Mouse (Mus musculus): Measurements from ENCODE around the gene Lrrc4b.

The Lrrc4b gene

GRCm38 (mm10) chr7:44435796-44436195 lies 7.0 kb downstream of the Lrrc4b start:
- in situ Hi-C loops (cut with MboI; ENCODE audit: low sequenced_read_pairs): no loop called here

GRCm38 (mm10) chr7:44436267-44436666 lies 7.4 kb downstream of the Lrrc4b start:
- in situ Hi-C loops (cut with MboI; ENCODE audit: low sequenced_read_pairs): no loop called here

- in situ Hi-C loops (cut with MboI; ENCODE audit: low sequenced_read_pairs): no loop called here
Measured at GRCm38 (mm10) chr7:44437188-44437587, 8.4 kb downstream of the Lrrc4b start.

GRCm38 (mm10) chr7:44437933-44438332 lies 9.1 kb downstream of the Lrrc4b start:
- in situ Hi-C loops (cut with MboI; ENCODE audit: low sequenced_read_pairs): no loop called here

GRCm38 (mm10) chr7:44439696-44440095 lies 10.9 kb downstream of the Lrrc4b start:
- in situ Hi-C loops (cut with MboI; ENCODE audit: low sequenced_read_pairs): no loop called here

- in situ Hi-C loops (cut with MboI; ENCODE audit: low sequenced_read_pairs): no loop called here
Measured at GRCm38 (mm10) chr7:44440479-44440878, 11.7 kb downstream of the Lrrc4b start.

- in situ Hi-C loops (cut with MboI; ENCODE audit: low sequenced_read_pairs): no loop called here
Measured at GRCm38 (mm10) chr7:44441180-44441579, 12.4 kb downstream of the Lrrc4b start.

GRCm38 (mm10) chr7:44441648-44442109 lies 12.9 kb downstream of the Lrrc4b start:
- in situ Hi-C loops (cut with MboI; ENCODE audit: low sequenced_read_pairs): no loop called here

- in situ Hi-C loops (cut with MboI; ENCODE audit: low sequenced_read_pairs): no loop called here
Measured at GRCm38 (mm10) chr7:44442407-44442821, 13.6 kb downstream of the Lrrc4b start.

GRCm38 (mm10) chr7:44443268-44444173 lies 14.7 kb downstream of the Lrrc4b start:
- in situ Hi-C loops (cut with MboI; ENCODE audit: low sequenced_read_pairs): no loop called here

- in situ Hi-C loops (cut with MboI; ENCODE audit: low sequenced_read_pairs): no loop called here
Measured at GRCm38 (mm10) chr7:44444886-44445527, 16.2 kb downstream of the Lrrc4b start.

GRCm38 (mm10) chr7:44445528-44445923 lies 16.7 kb downstream of the Lrrc4b start:
- in situ Hi-C loops (cut with MboI; ENCODE audit: low sequenced_read_pairs): no loop called here

- in situ Hi-C loops (cut with MboI; ENCODE audit: low sequenced_read_pairs): no loop called here
Measured at GRCm38 (mm10) chr7:44446070-44446855, 17.4 kb downstream of the Lrrc4b start.

- in situ Hi-C loops (cut with MboI; ENCODE audit: low sequenced_read_pairs): loop anchor here (25.0 kb wide), 1 partner anchor 191 kb away; the partner anchor contains the start of genes Acp4 and Gm15517
Measured at GRCm38 (mm10) chr7:44453256-44453655, 24.4 kb downstream of the Lrrc4b start.

- in situ Hi-C loops (cut with MboI; ENCODE audit: low sequenced_read_pairs): loop anchor here (25.0 kb wide), 1 partner anchor 194 kb away; the partner anchor contains the start of genes Acp4 and Gm15517
Measured at GRCm38 (mm10) chr7:44456302-44456701, 27.5 kb downstream of the Lrrc4b start.

GRCm38 (mm10) chr7:44460067-44460466 lies 31.2 kb downstream of the Lrrc4b start:
- in situ Hi-C loops (cut with MboI; ENCODE audit: low sequenced_read_pairs): loop anchor here (25.0 kb wide), 1 partner anchor 198 kb away; the partner anchor contains the start of genes Acp4 and Gm15517

- in situ Hi-C loops (cut with MboI; ENCODE audit: low sequenced_read_pairs): loop anchor here (25.0 kb wide), 1 partner anchor 199 kb away; the partner anchor contains the start of genes Acp4 and Gm15517
Measured at GRCm38 (mm10) chr7:44460767-44461502, 32.1 kb downstream of the Lrrc4b start.

GRCm38 (mm10) chr7:44461503-44462217 lies 32.8 kb downstream of the Lrrc4b start:
- in situ Hi-C loops (cut with MboI; ENCODE audit: low sequenced_read_pairs): loop anchor here (25.0 kb wide), 1 partner anchor 199 kb away; the partner anchor contains the start of genes Acp4 and Gm15517
